Mouse (Mus musculus): ENCODE results near the gene Pced1b. TPM values are rescaled to one million over a fixed set of nuclear protein-coding genes. Genes with fewer than 3 reads are reported as not detected.
"Not testable (repeated sequence)": the region's sequence is repeated elsewhere in the genome, so short reads cannot be mapped to it uniquely, and the experiment has no call there.

Pced1b gene
- polyA plus RNA-seq, 1 experiment from 2014 or later, result 5.7 TPM

DNA sequence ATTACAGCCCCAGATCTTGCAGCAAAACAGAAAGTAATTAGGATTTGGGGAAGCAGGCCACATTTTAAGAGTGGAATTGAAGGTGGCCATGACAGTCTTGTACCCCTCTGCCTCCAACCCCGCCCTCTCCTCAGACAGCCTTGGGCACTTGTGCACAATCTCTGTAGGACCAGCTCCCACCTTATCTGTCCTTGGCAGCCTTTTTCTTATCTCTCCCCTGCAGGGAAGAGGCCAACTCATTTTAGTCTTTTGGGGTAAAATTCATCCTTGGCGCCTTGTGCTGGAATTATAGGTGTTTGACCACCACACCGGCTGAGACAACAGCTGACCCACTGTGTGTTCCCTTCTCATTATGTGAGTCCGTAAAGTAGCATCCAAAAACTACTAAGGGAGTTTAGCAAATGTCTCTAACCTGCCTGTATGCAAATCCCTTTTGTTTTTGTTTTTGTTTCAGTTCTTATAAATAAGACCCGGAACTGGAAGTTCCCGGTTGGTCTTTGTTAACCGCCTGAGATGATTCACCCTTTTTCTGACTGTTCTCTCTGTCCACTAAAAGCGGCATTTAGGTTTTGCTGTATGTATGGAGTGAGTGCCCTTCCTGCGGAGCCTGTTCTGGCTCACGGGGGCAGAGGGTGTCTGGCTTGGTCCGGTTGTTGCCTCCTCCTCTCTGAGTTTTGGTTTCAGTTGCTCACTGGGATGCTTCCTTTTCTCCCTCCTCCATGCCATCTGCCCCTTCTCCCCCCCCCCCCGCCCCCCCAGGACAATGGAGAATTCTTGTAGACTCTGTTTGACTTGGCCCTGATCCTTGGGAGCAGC is 132.8 kb downstream of the Pced1b start:
- H3K27ac ChIP-seq (replicated peaks; ENCODE audit: low read depth, low read length), result no peak overlapping the region
- WGBS, result 76% methylated on average over 11 of the region's 12 CpGs
- no peaks in the 10 kb centered on the region for H3K9me3 ChIP-seq (ENCODE audit: control insufficient read depth, low read length)
- no peak for DNase-seq
- no peak overlapping the region for H3K4me2 ChIP-seq (ENCODE audit: low read length)
- H3K27me3 ChIP-seq (ENCODE audit: control insufficient read depth, insufficient read depth, low read length), result no peaks in the 10 kb centered on the region; the same call in 1 of the 2 replicates
- no peak for ATAC-seq (ENCODE audit: low FRiP score, low TSS enrichment)
- no peak overlapping the region for H3K4me3 ChIP-seq (replicated peaks; ENCODE audit: low read depth, low read length)
- H3K36me3 ChIP-seq (ENCODE audit: control insufficient read depth, insufficient read depth, low read length), result no peaks in the 10 kb centered on the region
- H3K9ac ChIP-seq (replicated peaks; ENCODE audit: low read length), result no peak overlapping the region
- no peaks in the 10 kb centered on the region for H3K4me1 ChIP-seq (ENCODE audit: control insufficient read depth, insufficient read depth, low read length)

DNA sequence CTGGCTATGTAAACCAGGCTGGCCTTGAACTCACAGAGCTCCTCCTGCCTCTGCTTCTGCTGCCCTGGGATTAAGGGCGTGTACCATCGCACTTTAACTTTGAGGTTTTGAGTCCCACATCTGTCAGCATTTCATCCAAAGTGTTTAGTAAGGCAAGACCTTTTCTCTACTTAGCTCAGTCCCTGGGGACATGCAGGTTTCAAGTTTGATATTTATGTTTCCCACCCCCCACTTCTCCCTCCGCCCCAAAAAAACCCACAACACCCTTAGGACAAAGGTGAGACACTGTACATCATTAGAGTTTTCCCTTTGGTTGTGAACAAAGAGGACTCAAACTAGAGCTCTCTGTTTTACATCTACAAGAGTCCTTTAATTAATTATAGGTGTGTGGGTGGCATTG is 135.7 kb downstream of the Pced1b start:
- no peak for ATAC-seq (ENCODE audit: low FRiP score, low TSS enrichment)
- 91% methylated on average over 3 of the region's 3 CpGs for WGBS
- H3K9ac ChIP-seq (replicated peaks; ENCODE audit: low read length), result no peak overlapping the region
- H3K27ac ChIP-seq (replicated peaks; ENCODE audit: low read depth, low read length), result no peak overlapping the region
- no peaks in the 10 kb centered on the region; the same call in 1 of the 2 replicates for H3K27me3 ChIP-seq (ENCODE audit: control insufficient read depth, insufficient read depth, low read length)
- no peaks in the 10 kb centered on the region for H3K9me3 ChIP-seq (ENCODE audit: control insufficient read depth, low read length)
- H3K4me1 ChIP-seq (ENCODE audit: control insufficient read depth, insufficient read depth, low read length), result no peaks in the 10 kb centered on the region
- no peak for DNase-seq
- H3K4me2 ChIP-seq (ENCODE audit: low read length), result no peak overlapping the region
- H3K36me3 ChIP-seq (ENCODE audit: control insufficient read depth, insufficient read depth, low read length), result no peaks in the 10 kb centered on the region
- H3K4me3 ChIP-seq (replicated peaks; ENCODE audit: low read depth, low read length), result no peak overlapping the region

DNA sequence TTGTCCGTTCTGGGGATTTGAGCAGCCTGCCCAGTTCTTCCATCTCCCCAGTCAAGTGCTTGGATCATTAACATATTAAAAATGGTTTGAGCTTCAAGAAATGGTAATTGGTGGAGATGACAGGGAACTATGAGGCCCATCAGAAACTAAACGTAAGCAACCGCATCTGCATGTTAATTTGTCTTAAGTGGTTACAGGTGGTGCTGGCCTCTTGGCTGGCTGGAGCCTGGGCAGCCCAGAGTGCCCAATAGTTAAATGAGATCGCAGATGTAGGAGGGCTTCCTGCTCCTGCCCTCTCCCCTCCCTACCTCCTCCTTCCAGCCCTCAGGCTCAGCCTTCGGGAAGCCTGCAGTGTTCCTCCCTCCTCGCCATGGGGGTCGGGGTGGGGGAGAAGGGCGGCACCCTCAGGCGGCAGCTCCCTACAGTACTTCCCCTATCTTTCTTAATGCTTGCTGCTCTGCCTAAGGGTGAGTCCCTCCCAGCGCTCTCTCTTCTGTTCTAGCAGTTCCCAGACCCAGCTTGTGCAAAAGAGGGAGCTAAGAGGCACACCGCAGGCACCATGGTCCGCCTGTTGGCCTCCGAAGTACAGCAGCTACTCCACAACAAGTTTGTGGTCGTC is 136.7 kb downstream of the Pced1b start:
- Histone ChIP-seq H3K27ac (replicated peaks; ENCODE audit: low read depth, low read length) (no peak overlapping the region), H3K4me1 (ENCODE audit: control insufficient read depth, insufficient read depth, low read length) (no peaks in the 10 kb centered on the region), H3K36me3 (ENCODE audit: control insufficient read depth, insufficient read depth, low read length) (no peaks in the 10 kb centered on the region), H3K27me3 (ENCODE audit: control insufficient read depth, insufficient read depth, low read length) (no peaks in the 10 kb centered on the region), H3K9me3 (ENCODE audit: control insufficient read depth, low read length) (no peaks in the 10 kb centered on the region), H3K9ac (replicated peaks; ENCODE audit: low read length) (no peak overlapping the region), H3K4me2 (ENCODE audit: low read length) (no peak overlapping the region), H3K4me3 (replicated peaks; ENCODE audit: low read depth, low read length) (no peak overlapping the region)
- 86% methylated on average over 14 of the region's 14 CpGs for WGBS
- DNase-seq (no peak), ATAC-seq (ENCODE audit: low FRiP score, low TSS enrichment) (no peak)

DNA sequence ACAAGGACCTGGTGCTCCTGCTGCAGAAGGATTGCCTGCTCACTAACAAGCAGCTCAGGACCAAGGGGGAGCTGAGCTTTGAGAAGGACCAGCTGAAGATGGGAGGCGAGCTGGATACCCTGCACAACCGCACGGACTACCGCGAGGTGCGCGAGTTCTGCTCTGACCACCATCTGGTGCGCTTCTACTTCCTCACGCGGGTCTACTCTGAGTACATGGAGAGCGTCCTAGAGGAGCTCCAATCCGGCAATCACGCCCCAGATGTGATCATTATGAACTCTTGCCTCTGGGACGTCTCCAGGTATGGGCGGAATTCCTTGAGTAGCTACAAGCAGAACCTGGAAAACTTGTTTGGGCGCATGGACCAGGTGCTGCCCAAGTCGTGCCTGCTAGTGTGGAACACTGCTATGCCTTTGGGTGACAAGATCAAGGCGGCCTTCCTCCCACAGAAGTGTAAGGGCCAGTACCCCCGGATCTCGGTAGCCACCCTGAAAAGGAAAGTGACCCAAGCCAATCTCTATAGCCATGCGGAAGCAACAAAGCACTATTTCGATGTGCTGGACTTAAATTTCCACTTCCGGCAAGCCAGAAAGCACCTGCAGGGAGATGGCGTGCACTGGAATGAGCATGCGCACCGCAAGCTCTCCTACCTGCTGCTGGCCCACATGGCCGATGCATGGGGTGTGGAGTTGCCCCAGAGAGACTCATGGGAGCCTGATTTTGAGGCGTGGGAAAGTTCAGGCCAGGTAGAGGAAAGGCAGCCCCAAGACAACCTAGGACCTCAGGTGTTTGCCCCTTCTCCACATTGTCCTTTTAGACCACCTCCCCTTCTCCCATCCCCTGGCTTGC is 137.5 kb downstream of the Pced1b start:
- Histone ChIP-seq H3K9me3 (ENCODE audit: control insufficient read depth, low read length) (no peaks in the 10 kb centered on the region), H3K4me2 (ENCODE audit: low read length) (no peak overlapping the region), H3K9ac (replicated peaks; ENCODE audit: low read length) (no peak overlapping the region), H3K4me3 (replicated peaks; ENCODE audit: low read depth, low read length) (no peak overlapping the region), H3K27me3 (ENCODE audit: control insufficient read depth, insufficient read depth, low read length) (no peaks in the 10 kb centered on the region), H3K27ac (replicated peaks; ENCODE audit: low read depth, low read length) (no peak overlapping the region), H3K36me3 (ENCODE audit: control insufficient read depth, insufficient read depth, low read length) (no peaks in the 10 kb centered on the region), H3K4me1 (ENCODE audit: control insufficient read depth, insufficient read depth, low read length) (no peaks in the 10 kb centered on the region)
- DNase-seq (no peak), ATAC-seq (ENCODE audit: low FRiP score, low TSS enrichment) (no peak)
- WGBS, result 97% methylated on average over 28 of the region's 28 CpGs

DNA sequence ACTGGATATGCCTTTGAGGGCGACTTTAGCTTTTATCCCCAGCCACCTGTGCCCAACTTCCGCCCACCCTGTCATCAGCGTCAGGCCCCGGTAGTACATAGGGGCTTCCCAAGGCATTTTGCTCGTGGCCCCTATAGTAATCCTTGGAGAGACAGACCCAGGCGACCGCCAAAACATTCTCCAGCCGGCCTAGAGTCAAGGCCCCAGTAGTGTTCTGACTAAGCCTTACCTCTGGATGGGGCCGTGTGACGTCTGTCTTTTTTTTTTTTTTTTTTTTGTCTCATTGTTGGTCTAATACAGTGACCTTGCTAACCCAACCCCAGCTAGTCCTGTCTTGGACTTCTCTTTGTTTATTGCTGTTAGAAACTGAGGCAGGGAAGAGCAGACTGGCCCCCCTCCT is 138.3 kb downstream of the Pced1b start:
- H3K4me1 ChIP-seq (ENCODE audit: control insufficient read depth, insufficient read depth, low read length); H3K36me3 ChIP-seq (ENCODE audit: control insufficient read depth, insufficient read depth, low read length); H3K4me3 ChIP-seq (replicated peaks; ENCODE audit: low read depth, low read length); H3K9me3 ChIP-seq (ENCODE audit: control insufficient read depth, low read length); DNase-seq; H3K27ac ChIP-seq (replicated peaks; ENCODE audit: low read depth, low read length); ATAC-seq (ENCODE audit: low FRiP score, low TSS enrichment); H3K4me2 ChIP-seq (ENCODE audit: low read length); H3K9ac ChIP-seq (replicated peaks; ENCODE audit: low read length); H3K27me3 ChIP-seq (ENCODE audit: control insufficient read depth, insufficient read depth, low read length): not testable (repeated sequence)
- WGBS, result 92% methylated on average over 10 of the region's 10 CpGs

DNA sequence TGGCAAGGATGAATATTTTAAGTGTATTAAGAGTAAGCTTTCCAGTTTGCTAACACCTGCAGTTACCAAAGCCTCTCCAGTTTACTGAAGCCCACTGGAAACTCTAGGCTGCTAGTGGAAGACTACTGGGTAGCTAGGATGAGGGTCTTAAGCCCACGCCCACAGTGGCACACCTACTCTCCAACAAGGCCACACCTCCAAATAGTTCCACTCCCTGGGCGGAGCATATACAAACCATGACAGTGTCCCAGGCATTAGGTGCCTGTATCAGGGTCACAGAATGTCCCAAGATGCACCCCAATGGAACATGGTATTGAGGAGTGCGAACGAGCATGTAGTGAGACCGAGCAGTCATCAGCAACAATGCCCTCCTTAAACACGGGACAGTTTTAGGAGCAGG is 140.9 kb downstream of the Pced1b start:
- Histone ChIP-seq H3K4me3 (replicated peaks; ENCODE audit: low read depth, low read length) (no peak overlapping the region), H3K9ac (replicated peaks; ENCODE audit: low read length) (no peak overlapping the region), H3K36me3 (ENCODE audit: control insufficient read depth, insufficient read depth, low read length) (no peaks in the 10 kb centered on the region), H3K4me1 (ENCODE audit: control insufficient read depth, insufficient read depth, low read length) (no peaks in the 10 kb centered on the region), H3K9me3 (ENCODE audit: control insufficient read depth, low read length) (no peaks in the 10 kb centered on the region), H3K4me2 (ENCODE audit: low read length) (no peak overlapping the region), H3K27ac (replicated peaks; ENCODE audit: low read depth, low read length) (no peak overlapping the region), H3K27me3 (ENCODE audit: control insufficient read depth, insufficient read depth, low read length) (no peaks in the 10 kb centered on the region)
- 97% methylated on average over 6 of the region's 6 CpGs for WGBS
- DNase-seq (no peak), ATAC-seq (ENCODE audit: low FRiP score, low TSS enrichment) (no peak)

DNA sequence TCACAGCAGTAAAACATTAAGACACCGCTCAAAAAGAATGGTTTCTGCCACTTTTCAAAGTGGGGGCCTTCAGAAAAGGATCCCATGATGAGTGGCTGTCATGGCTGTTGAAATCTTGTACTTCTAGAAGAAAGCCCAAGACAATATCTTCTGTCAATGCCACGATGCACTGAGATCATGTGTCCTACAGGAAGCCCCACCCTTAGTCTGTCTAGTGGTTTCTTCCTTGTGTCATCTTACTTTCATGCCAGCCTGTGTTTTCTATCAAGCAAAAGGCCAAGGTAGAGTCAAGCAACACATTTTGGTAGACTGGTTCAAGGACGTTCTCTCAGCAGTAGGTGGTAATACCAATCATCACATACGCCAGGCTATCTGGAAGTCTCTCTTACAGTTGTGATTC is 142.7 kb downstream of the Pced1b start:
- H3K4me1 ChIP-seq (ENCODE audit: control insufficient read depth, insufficient read depth, low read length), result no peaks in the 10 kb centered on the region
- no peaks in the 10 kb centered on the region for H3K27me3 ChIP-seq (ENCODE audit: control insufficient read depth, insufficient read depth, low read length)
- H3K4me2 ChIP-seq (ENCODE audit: low read length), result no peak overlapping the region
- no peaks in the 10 kb centered on the region for H3K9me3 ChIP-seq (ENCODE audit: control insufficient read depth, low read length)
- no peak overlapping the region for H3K9ac ChIP-seq (replicated peaks; ENCODE audit: low read length)
- WGBS, result 91% methylated on average over 4 of the region's 4 CpGs
- no peak overlapping the region for H3K4me3 ChIP-seq (replicated peaks; ENCODE audit: low read depth, low read length)
- H3K27ac ChIP-seq (replicated peaks; ENCODE audit: low read depth, low read length), result no peak overlapping the region
- ATAC-seq (ENCODE audit: low FRiP score, low TSS enrichment) (no peak), DNase-seq (no peak)
- H3K36me3 ChIP-seq (ENCODE audit: control insufficient read depth, insufficient read depth, low read length), result no peaks in the 10 kb centered on the region

DNA sequence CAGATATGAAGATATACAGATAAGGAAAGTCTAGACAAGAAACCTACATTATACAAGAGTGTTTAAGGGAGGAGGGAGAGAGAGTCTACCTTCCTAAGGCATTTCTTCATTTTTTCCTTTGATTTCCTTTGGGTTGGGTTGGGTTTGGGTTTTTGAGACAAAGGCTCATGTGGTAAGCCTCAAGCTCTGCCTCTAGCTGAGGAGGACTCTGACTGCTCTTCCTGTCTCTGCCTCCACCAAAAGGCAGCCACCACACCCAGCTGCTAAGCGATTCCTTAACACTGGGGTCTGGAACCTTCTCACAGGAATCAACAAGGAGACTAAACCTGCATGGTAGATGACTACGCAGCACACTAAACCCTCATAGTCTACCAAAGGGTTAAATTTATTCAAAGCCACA is 143.9 kb downstream of the Pced1b start:
- no peak overlapping the region for H3K4me2 ChIP-seq (ENCODE audit: low read length)
- no peaks in the 10 kb centered on the region for H3K9me3 ChIP-seq (ENCODE audit: control insufficient read depth, low read length)
- no peak overlapping the region for H3K9ac ChIP-seq (replicated peaks; ENCODE audit: low read length)
- ATAC-seq (ENCODE audit: low FRiP score, low TSS enrichment) (no peak), DNase-seq (no peak)
- no peak overlapping the region for H3K4me3 ChIP-seq (replicated peaks; ENCODE audit: low read depth, low read length)
- H3K27me3 ChIP-seq (ENCODE audit: control insufficient read depth, insufficient read depth, low read length), result no peaks in the 10 kb centered on the region
- 97% methylated on average over 2 of the region's 2 CpGs for WGBS
- H3K36me3 ChIP-seq (ENCODE audit: control insufficient read depth, insufficient read depth, low read length), result no peaks in the 10 kb centered on the region
- no peak overlapping the region for H3K27ac ChIP-seq (replicated peaks; ENCODE audit: low read depth, low read length)
- no peaks in the 10 kb centered on the region for H3K4me1 ChIP-seq (ENCODE audit: control insufficient read depth, insufficient read depth, low read length)
